Mouse (Mus musculus) heart, embryonic 13.5 days (tissue): ENCODE measurements around the gene Car7. TPM values are rescaled to one million over a fixed set of nuclear protein-coding genes. Genes with fewer than 3 reads are reported as not detected.
"Not testable (repeated sequence)": the region's sequence is repeated elsewhere in the genome, so short reads cannot be mapped to it uniquely, and the experiment has no call there.

ENCODE experiments used
- ATAC-seq: fragments of 200-750 bp; cut with Nextera tagmentation; 2 replicates; pipeline ENCODE4 v1.8.0; 2017; ENCODE audit warnings: moderate TSS enrichment; ENCODE audit not compliant: insufficient number of reproducible peaks, low FRiP score, low TSS enrichment; ENCODE audit errors: extremely low read depth
- H3K27ac ChIP-seq: fragments of 300-500 bp; sonication (generic); replicated peaks from 2 replicates; pipeline ENCODE4 v1.5.1; 2015; ENCODE audit warnings: moderate library complexity, mild to moderate bottlenecking, inconsistent platforms
- H3K27me3 ChIP-seq: fragments of 300-500 bp; sonication (generic); replicated peaks from 2 replicates; pipeline ENCODE4 v1.6.1; 2015; ENCODE audit warnings: mild to moderate bottlenecking, inconsistent platforms
- H3K36me3 ChIP-seq: fragments of 300-500 bp; sonication (generic); 2 replicates; pipeline ENCODE4 v1.6.1; 2015; ENCODE audit warnings: mild to moderate bottlenecking, inconsistent platforms
- H3K4me1 ChIP-seq: fragments of 300-500 bp; sonication (generic); 2 replicates; pipeline ENCODE4 v1.6.1; 2015; ENCODE audit warnings: inconsistent platforms
- H3K4me2 ChIP-seq: fragments of 300-500 bp; sonication (generic); 2 replicates; pipeline ENCODE4 v1.6.1; 2015; ENCODE audit warnings: inconsistent platforms, mild to moderate bottlenecking, moderate library complexity
- H3K4me3 ChIP-seq: fragments of 300-500 bp; sonication (generic); 2 replicates; pipeline ENCODE4 v1.5.1; 2015; ENCODE audit warnings: moderate library complexity, mild to moderate bottlenecking, inconsistent platforms
- H3K9ac ChIP-seq: fragments of 300-500 bp; sonication (generic); 2 replicates; pipeline ENCODE4 v1.6.1; 2015; ENCODE audit warnings: inconsistent platforms, mild to moderate bottlenecking, moderate library complexity
- H3K9me3 ChIP-seq: fragments of 300-500 bp; sonication (generic); 2 replicates; pipeline ENCODE4 v1.6.1; 2016; ENCODE audit warnings: inconsistent platforms
- WGBS: fragments of 180-500 bp; shearing (Covaris S2); methylation state at CpG from one replicate; pipeline ENCODE4 v1.1.7; 2015; ENCODE audit warnings: mixed read lengths; 5-methylcytosine and 5-hydroxymethylcytosine counted together
- polyA plus RNA-seq: library from polyadenylated mRNA; unstranded; fragments of >200 nt; fragmentation: Nextera tagmentation; extraction: Ambion mirVana; gene quantifications from 2 replicates; pipeline ENCODE4 v1.2.1, GENCODE M21; 2015

Gene Car7
- polyA plus RNA-seq, 1 experiment from 2014 or later = 0.80 TPM

DNA sequence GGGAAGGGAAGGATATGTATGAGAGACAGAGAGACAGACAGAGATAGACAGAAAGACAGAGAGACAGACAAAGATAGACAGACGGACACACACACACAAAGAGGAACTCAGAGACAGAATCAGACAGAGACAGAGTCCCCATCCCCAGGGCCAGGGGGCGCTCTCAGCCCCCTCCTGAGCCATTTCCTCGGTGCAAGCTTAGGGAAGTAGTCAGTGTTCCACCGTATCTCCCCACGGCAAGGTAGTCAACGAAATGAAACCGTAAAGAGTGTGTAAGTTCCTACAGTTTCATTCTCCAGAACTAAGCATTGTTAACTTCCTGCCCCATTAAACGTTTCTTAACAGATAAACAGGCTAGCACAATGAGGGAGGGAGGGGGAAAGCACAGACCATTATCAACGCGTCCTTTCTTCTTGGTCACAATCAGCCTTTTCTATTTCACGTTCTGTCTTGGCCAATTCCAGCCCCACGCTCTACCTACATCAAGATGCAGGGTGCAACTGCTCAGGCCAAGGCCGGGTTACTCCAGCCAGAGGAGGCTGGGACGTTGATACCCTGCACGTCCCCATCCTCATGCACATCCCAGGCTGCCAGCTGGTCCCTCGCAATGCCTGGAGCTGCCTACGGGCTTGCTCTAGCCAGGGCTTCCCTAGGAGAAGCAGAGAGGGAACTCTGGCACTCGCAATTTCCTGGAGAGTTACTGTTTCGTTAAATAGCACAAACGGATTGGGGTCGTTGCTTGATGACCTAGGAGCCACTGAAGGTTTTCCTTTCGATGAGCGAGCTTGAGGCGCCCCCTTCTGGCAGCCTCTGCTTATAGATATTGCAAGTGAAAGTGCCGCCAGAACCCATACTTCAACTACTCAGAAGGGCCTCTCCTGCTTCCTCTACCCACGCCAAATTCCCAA is 36.2 kb downstream of the Car7 start:
- Histone ChIP-seq H3K4me3 (peak overlapping the region; percentile 55), H3K27me3 (no peaks in the 10 kb centered on the region), H3K9me3 (no peaks in the 10 kb centered on the region), H3K36me3 (no peaks in the 10 kb centered on the region), H3K9ac (peak overlapping the region; percentile 72), H3K4me2 (peak overlapping the region; percentile 93), H3K4me1 (peaks cover 9% of the 10 kb centered on the region), H3K27ac (no peak overlapping the region)
- WGBS = 5% methylated on average over 26 of the region's 26 CpGs
- peak; percentile 25; the same call in 1 of the 2 replicates for ATAC-seq

DNA sequence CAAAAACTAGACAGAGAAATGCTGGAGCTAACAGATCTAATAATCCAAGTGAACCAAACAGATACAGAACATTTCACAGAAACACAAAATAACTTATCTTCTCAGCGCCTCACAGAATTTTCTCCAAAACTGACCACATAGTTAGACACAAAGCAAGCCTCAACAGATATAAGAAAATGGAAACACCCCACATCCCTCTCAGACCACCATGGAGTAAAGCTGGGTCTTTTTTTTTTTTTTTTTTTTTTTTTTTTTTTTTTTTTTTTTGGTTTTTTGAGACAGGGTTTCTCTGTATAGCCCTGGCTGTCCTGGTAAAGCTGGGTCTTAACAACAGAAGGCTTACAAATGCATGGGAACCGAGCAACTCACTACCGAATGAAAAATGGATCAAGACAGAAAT is 42.3 kb downstream of the Car7 start:
- Histone ChIP-seq H3K4me1 (no peaks in the 10 kb centered on the region), H3K36me3 (no peaks in the 10 kb centered on the region), H3K9ac (no peak overlapping the region), H3K4me3 (no peak overlapping the region), H3K9me3 (no peaks in the 10 kb centered on the region), H3K27ac (no peak overlapping the region), H3K4me2 (no peak overlapping the region), H3K27me3 (no peaks in the 10 kb centered on the region)
- no peak for ATAC-seq
- WGBS = 89% methylated on average over 3 of the region's 3 CpGs

DNA sequence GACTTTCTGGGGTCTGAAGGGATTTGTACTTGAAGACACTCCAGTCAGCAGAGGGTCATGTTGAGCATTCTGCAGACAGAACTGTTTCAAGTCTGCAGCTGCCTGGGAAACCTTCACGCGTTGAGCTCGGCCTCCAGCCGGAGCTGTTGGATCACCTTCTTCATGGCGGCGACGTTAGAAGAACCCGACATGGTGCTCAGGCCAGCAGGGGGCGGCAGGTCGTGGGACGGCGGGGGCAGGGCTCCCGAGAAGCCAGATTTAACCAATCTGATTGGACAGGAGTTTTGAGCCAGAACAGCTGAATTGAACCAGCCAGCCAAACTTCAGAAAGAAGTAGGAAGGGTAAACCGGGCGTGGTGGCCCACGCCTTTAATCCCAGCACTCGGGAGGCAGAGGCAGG is 43.1 kb downstream of the Car7 start:
- not testable (repeated sequence) for H3K4me2 ChIP-seq, ATAC-seq, H3K36me3 ChIP-seq, H3K27ac ChIP-seq, H3K4me3 ChIP-seq, H3K4me1 ChIP-seq, H3K9me3 ChIP-seq, H3K27me3 ChIP-seq, H3K9ac ChIP-seq
- WGBS = 61% methylated on average over 17 of the region's 17 CpGs

DNA sequence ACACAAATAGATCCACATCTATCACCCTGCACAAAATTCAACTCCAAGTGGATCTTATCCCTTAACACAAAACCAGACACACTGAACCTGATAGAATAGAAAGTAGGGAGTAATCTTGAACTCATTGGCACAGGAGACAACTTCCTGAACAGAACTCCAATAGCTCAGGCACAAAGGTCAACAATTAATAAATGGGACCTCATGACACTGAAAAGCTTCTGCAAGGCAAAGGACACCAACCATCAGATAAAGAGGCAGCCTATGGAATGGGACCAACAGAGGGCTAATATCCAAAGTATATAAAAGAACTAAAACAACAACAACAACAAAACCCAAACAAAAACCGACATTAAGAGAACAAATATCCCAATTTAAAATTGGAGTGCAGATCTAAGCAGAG is 50.0 kb downstream of the Car7 start:
- H3K4me1 ChIP-seq = no peaks in the 10 kb centered on the region
- 50% methylated on average over 1 of the region's 1 CpGs for WGBS
- H3K9ac ChIP-seq = no peak overlapping the region
- no peak for ATAC-seq
- no peaks in the 10 kb centered on the region for H3K27me3 ChIP-seq
- no peak overlapping the region for H3K4me3 ChIP-seq
- H3K36me3 ChIP-seq = no peaks in the 10 kb centered on the region
- H3K9me3 ChIP-seq = 0 out of 2 replicates have a peak, but pooled peaks cover 5% of the 10 kb centered on the region
- H3K4me2 ChIP-seq = no peak overlapping the region
- no peak overlapping the region for H3K27ac ChIP-seq

DNA sequence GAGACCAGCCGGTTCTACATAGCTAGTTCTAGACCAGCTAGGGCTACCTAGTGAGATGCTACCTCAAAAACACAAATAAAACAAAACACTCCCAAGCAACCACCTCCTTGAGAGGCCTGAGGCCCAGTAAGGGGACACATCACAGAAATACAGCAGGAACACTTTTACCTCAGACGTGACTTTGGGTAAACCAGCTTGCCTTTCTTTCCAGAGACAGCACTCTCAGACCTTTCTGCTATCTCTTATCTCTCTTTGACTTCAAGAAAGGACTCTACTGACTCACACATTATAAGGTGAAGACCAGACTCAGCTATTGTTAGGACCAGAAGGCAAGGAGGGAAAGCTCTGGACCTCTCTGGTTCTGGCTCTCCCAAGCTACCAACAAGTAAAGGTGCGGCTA is 55.8 kb downstream of the Car7 start:
- Histone ChIP-seq H3K9ac (no peak overlapping the region), H3K27ac (no peak overlapping the region), H3K9me3 (no peaks in the 10 kb centered on the region), H3K4me1 (peaks cover 15% of the 10 kb centered on the region), H3K4me3 (no peak overlapping the region), H3K27me3 (no peaks in the 10 kb centered on the region), H3K36me3 (peaks cover 20% of the 10 kb centered on the region), H3K4me2 (no peak overlapping the region)
- 80% methylated on average over 3 of the region's 3 CpGs for WGBS
- ATAC-seq = no peak

DNA sequence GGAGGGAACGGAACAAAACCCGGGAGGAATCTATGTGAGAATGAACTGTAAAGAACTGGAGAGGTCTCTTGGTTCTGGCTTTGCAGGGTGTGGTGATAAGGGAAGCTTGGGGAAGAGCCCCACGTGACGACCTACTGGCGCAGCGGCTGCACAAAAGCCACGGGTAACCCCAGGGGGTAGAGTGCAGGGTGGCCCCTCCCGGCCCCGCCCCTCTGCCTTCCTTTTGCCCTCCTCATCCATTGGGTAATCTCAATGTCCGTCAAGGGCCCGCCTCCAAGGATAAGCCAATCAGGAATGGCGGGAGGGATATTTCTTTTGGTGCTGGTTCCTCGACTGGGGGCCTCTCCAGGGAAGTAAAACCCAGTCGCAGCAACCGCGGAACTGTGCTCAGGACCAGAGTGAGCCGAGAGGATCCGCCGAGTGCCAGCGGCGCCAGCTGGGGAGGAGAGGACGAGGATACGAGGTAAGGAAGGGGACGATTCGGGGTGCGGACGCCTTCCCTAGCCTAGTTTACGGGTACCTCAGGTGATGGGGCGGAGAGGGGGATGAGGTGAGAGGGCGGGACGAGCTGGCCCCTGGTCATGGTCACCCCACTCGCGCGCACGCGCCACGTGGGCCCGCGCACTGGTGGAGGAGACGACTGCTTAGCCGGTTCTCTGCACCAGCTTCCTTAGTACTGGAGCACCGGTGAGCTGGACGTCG is 56.8 kb downstream of the Car7 start, which contains the start of gene Pdp2:
TSS of gene Pdp2 (plus strand) at position 319 of the 702 bp plus-strand sequence.
- ATAC-seq = peak; percentile 95
- Histone ChIP-seq H3K9ac (peak within 1 kb of the TSS; percentile 88), H3K27ac (peak within 1 kb of the TSS; percentile 73), H3K36me3 (peaks cover 29% of the 10 kb centered on the region), H3K4me1 (peaks cover 18% of the 10 kb centered on the region), H3K4me3 (peak within 1 kb of the TSS; percentile 77), H3K9me3 (no peaks in the 10 kb centered on the region), H3K4me2 (peak within 1 kb of the TSS; percentile 93), H3K27me3 (no peaks in the 10 kb centered on the region)
- WGBS = under 1% methylated on average over 44 of the region's 44 CpGs

DNA sequence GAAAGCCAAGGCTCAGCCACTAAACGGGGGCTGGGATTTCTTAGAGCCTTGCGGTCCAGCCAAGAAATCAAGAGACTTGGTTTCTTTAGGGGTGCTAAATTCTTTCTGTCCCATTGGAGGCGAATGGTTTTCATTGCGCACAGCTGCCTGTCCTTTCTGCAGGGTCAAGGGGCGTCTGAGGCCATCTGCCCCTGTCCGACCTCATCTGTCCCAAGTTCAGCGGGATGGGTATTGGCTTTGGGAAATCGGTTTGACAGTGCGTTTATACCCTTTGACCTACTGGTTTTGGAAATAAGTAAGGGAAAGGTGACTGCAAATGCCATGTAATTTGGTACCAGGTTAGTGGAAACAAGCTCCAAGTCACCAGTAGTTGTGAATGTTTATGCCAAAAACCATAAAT is 57.4 kb downstream of the Car7 start:
- Histone ChIP-seq H3K9me3 (no peaks in the 10 kb centered on the region), H3K4me3 (peak overlapping the region; percentile 77), H3K4me1 (peaks cover 18% of the 10 kb centered on the region), H3K4me2 (peak overlapping the region; percentile 93), H3K27me3 (no peaks in the 10 kb centered on the region), H3K36me3 (peaks cover 34% of the 10 kb centered on the region), H3K9ac (peak overlapping the region; percentile 88), H3K27ac (peak overlapping the region; percentile 73)
- 7% methylated on average over 9 of the region's 9 CpGs for WGBS
- ATAC-seq = no peak

DNA sequence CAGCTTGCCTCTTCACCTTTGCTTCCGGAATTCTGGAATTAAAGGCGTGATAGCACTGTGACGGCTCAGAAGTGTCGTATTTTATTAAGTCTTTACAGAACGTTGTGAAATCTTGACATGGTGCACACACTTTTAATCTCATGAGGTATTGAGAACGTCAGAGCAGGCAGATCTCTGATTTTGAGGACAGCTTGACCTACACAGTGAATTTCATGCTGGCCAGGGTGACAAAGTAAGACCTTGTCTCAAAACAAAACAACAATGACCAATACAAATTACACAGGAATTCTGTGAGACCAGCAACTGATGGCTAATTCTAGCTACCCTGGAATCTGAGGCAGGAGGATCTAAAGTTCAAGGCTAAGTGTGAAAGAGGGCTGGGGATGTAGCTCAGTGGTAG is 58.1 kb downstream of the Car7 start:
- H3K27me3 ChIP-seq = no peaks in the 10 kb centered on the region
- H3K4me1 ChIP-seq = peaks cover 19% of the 10 kb centered on the region
- H3K4me2 ChIP-seq = peak overlapping the region; percentile 93; the same call in 1 of the 2 replicates
- H3K4me3 ChIP-seq = 0 out of 2 replicates have a peak overlapping the region, but pooled peaks have one; percentile 77
- no peak for ATAC-seq
- peak overlapping the region; percentile 88; the same call in 1 of the 2 replicates for H3K9ac ChIP-seq
- WGBS = 74% methylated on average over 6 of the region's 6 CpGs
- no peak overlapping the region for H3K27ac ChIP-seq
- peaks cover 38% of the 10 kb centered on the region for H3K36me3 ChIP-seq
- no peaks in the 10 kb centered on the region for H3K9me3 ChIP-seq

DNA sequence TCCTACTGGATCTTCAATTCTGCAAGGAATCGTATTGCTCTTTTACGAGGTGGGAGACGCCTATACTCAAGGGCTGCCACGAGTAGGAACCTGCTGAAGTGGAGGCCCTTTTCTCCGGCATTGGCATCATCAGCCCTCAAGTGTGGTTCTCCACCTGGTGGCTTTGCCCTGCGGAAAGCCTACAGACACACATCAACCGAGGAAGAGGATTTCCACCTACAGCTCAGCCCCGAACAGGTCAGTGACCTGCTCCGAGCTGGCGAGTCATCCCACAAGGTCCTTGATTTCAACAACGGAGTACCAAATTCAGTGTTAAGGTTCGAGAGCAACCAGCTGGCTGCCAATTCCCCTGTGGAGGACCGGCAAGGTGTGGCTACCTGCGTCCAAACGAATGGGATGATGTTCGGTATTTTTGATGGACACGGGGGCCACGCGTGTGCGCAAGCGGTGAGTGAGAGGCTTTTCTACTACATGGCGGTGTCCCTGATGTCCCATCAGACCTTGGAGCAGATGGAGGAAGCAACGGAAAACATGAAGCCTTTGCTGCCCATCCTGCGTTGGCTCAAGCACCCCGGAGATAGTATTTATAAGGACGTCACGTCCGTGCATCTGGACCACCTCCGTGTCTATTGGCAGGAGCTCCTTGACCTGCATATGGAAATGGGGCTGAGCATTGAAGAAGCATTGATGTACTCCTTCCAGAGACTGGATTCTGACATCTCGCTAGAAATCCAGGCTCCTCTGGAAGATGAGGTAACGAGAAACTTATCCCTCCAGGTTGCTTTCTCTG is 59.2 kb downstream of the Car7 start:
- Histone ChIP-seq H3K9ac (no peak overlapping the region), H3K36me3 (peaks cover 38% of the 10 kb centered on the region), H3K4me1 (peaks cover 21% of the 10 kb centered on the region), H3K27me3 (no peaks in the 10 kb centered on the region), H3K4me2 (no peak overlapping the region), H3K9me3 (no peaks in the 10 kb centered on the region), H3K4me3 (no peak overlapping the region), H3K27ac (no peak overlapping the region)
- ATAC-seq = no peak
- 91% methylated on average over 31 of the region's 31 CpGs for WGBS

DNA sequence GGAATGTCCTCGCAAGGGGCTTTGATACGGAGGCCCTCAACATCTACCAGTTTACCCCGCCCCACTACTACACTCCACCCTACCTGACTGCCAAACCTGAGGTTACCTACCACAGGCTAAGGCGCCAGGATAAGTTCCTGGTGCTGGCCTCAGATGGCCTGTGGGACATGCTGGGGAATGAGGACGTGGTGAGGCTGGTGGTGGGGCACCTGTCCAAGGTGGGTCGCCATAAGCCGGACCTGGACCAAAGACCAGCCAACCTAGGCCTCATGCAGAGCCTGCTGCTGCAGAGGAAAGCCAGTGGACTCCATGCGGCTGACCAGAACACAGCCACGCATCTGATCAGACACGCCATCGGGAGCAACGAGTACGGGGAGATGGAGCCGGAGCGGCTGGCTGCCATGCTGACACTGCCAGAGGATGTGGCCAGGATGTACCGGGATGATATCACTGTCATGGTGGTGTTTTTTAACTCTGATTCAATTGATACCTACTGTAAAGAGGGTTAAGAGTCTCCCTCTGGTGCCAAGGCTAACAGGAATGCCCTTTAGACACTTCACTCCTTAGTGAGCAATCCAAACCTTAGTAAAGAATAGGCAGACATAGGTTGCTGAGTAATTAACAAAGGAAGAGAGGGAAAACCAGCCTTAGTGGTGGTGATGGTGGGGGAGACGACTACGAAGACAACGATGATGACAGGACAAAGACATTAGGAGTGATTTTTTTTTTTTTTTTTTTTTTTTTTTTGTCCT is 60.3 kb downstream of the Car7 start:
- no peak overlapping the region for H3K27ac ChIP-seq
- no peak for ATAC-seq
- peaks cover 40% of the 10 kb centered on the region for H3K36me3 ChIP-seq
- H3K27me3 ChIP-seq = no peaks in the 10 kb centered on the region
- H3K4me2 ChIP-seq = no peak overlapping the region
- no peak overlapping the region for H3K9ac ChIP-seq
- H3K4me1 ChIP-seq = peaks cover 21% of the 10 kb centered on the region
- H3K9me3 ChIP-seq = no peaks in the 10 kb centered on the region
- 92% methylated on average over 19 of the region's 19 CpGs for WGBS
- H3K4me3 ChIP-seq = no peak overlapping the region
